Mouse (Mus musculus) erythroblast, embryonic 14.5 days (primary cell): ENCODE results near the gene Nsd2. TPM values are rescaled to one million over a fixed set of nuclear protein-coding genes. Genes with fewer than 3 reads are reported as not detected.
"Not testable (repeated sequence)": the region's sequence is repeated elsewhere in the genome, so short reads cannot be mapped to it uniquely, and the experiment has no call there.

Source experiments
- H3K27me3 ChIP-seq: 2 replicates; pipeline ENCODE4 v1.6.1; 2012; ENCODE audit warnings: inconsistent platforms; ENCODE audit not compliant: control insufficient read depth
- H3K36me3 ChIP-seq: 2 replicates; pipeline ENCODE4 v1.6.1; 2012; ENCODE audit warnings: mild to moderate bottlenecking, inconsistent platforms; ENCODE audit not compliant: control insufficient read depth
- H3K4me1 ChIP-seq: 2 replicates; pipeline ENCODE4 v1.6.1; 2012; ENCODE audit warnings: inconsistent platforms; ENCODE audit not compliant: control insufficient read depth
- H3K4me3 ChIP-seq: replicated peaks from 2 replicates; pipeline ENCODE3; 2012; ENCODE audit warnings: moderate library complexity, mild to moderate bottlenecking, inconsistent platforms
- H3K9me3 ChIP-seq: 2 replicates; pipeline ENCODE4 v1.6.1; 2012; ENCODE audit warnings: low read length, inconsistent platforms, mixed read lengths; ENCODE audit not compliant: control insufficient read depth
- GATA1 ChIP-seq: IDR thresholded peaks from 2 replicates; pipeline ENCODE4 v1.6.1; 2012; ENCODE audit warnings: low read length, inconsistent platforms, mixed read lengths
- TAL1 ChIP-seq: IDR thresholded peaks from 3 replicates; pipeline ENCODE4 v1.6.1; 2012; ENCODE audit warnings: low read length, inconsistent platforms, mixed read lengths
- polyA plus RNA-seq: library from polyadenylated mRNA; stranded (reverse); fragments of >175 nt; gene quantifications from 2 replicates; pipeline ENCODE4 v1.2.3, GENCODE M21; 2012

The Nsd2 gene
- polyA plus RNA-seq, 1 experiment, result 1.5 TPM

DNA sequence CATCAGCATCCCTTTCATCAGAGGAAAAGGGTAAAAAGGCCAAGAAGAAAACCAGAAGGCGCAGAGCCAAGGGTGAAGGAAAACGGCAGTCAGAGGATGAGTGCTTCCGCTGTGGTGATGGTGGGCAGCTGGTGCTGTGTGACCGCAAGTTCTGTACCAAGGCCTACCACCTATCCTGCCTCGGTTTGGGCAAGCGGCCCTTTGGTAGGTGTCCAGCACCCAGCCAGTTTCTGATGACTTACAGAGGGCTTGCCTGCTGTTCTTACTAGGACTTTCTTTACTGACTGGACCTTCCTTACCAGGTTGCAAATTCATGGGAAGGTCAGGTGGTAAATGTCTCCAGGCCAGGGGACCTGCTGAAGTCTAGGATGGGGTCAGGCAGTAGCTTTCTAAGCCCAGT lies 72.9 kb downstream of the Nsd2 start:
- Histone ChIP-seq H3K4me3 (no peak overlapping the region), H3K27me3 (no peaks in the 10 kb centered on the region), H3K9me3 (no peaks in the 10 kb centered on the region), H3K4me1 (no peaks in the 10 kb centered on the region), H3K36me3 (peaks cover 100% of the 10 kb centered on the region)
- TF ChIP-seq TAL1 (no peak), GATA1 (no peak)

DNA sequence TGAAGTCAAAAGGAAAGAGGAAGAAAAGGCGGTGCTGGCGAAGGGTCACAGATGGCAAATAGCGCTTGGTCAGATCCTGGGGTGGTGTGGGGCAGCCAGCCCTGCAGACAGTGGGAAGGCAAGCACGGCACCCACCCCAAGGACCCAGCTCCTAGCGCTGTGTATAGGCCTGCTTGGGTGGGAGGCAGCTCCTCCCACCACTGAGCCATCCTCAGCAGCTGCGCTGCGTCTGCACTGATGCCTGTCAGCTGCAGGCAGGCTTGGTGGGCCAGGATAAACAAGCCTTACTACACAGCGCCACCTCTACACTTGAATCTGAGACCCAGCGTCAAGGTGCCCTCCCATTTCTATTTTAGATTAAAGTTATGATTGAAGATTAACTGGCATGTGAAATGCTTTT lies 74.6 kb downstream of the Nsd2 start:
- H3K9me3 ChIP-seq, result no peaks in the 10 kb centered on the region
- H3K4me1 ChIP-seq, result no peaks in the 10 kb centered on the region
- TF ChIP-seq TAL1, result no peak
- no peak for TF ChIP-seq GATA1
- H3K27me3 ChIP-seq, result no peaks in the 10 kb centered on the region
- H3K4me3 ChIP-seq, result no peak overlapping the region
- peaks cover 100% of the 10 kb centered on the region for H3K36me3 ChIP-seq

DNA sequence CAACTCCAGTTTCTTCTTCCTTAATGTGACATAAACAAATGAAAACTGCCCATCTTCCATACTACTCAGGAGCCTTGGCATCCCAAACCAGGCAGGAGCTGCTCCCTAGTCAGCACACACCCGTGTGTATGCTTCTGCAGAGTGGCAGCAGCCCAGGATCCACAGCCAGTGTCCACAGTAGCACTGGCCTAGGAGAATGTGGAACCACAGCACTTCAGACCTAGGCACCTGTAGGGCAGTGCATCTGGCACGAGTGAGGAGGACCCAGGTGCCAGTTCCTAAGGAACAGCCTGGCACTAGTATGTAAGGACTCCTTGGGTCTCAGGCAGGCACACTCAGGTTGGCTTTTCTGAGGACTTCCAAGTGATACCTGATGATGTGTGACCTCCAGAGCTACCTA lies 76.6 kb downstream of the Nsd2 start:
- Histone ChIP-seq H3K27me3 (no peaks in the 10 kb centered on the region), H3K4me1 (no peaks in the 10 kb centered on the region), H3K4me3 (no peak overlapping the region), H3K9me3 (no peaks in the 10 kb centered on the region), H3K36me3 (peaks cover 100% of the 10 kb centered on the region)
- TF ChIP-seq GATA1 (no peak), TAL1 (no peak)

DNA sequence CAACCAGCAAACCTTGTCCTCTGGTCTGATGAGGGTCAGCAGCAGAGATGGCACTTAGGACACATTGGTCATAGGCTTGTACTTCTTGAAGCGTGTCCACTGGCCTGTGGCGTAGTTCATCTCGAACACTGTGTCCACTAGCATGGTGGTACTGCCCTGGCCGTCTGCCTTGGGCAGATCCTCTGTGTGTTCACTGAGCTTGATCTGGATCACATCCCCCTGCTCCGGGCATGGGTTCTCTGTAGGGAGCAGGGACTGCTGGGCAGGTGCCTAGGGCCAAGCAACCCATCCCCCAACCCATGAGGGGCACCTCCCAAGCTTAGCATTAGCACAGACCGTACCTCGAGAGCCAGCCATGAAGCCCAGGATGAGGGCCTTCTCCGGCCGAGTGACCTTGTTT lies 78.1 kb downstream of the Nsd2 start:
- no peak for TF ChIP-seq TAL1
- TF ChIP-seq GATA1, result no peak

DNA sequence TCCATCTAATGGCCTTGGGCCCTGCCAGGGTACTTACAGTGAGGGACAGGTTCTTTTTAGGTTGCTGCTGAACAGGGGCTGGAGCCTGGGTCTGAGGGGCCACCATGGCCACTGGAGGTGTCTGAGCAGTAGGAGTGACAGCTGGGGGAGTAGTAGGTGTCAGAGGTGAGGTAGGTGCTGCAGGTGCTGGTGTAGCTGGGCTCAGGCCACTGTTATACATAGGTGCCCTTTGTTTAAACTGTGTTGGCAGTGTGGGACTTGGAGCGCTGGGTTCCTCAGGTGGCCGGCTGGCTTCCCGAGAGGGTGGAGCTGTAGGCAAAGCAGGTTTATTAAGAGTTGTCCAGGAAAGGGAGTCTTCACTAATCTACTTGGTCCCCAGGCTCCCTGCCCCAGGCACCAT lies 78.7 kb downstream of the Nsd2 start:
- Histone ChIP-seq H3K27me3 (no peaks in the 10 kb centered on the region), H3K4me3 (no peak overlapping the region), H3K36me3 (peaks cover 95% of the 10 kb centered on the region), H3K4me1 (no peaks in the 10 kb centered on the region), H3K9me3 (no peaks in the 10 kb centered on the region)
- TF ChIP-seq TAL1 (no peak), GATA1 (no peak)

More for the DNA sequence above, 78.1 kb downstream of the Nsd2 start:
- Histone ChIP-seq H3K36me3 (peaks cover 98% of the 10 kb centered on the region), H3K27me3 (no peaks in the 10 kb centered on the region), H3K4me1 (no peaks in the 10 kb centered on the region), H3K4me3 (no peak overlapping the region), H3K9me3 (no peaks in the 10 kb centered on the region)

DNA sequence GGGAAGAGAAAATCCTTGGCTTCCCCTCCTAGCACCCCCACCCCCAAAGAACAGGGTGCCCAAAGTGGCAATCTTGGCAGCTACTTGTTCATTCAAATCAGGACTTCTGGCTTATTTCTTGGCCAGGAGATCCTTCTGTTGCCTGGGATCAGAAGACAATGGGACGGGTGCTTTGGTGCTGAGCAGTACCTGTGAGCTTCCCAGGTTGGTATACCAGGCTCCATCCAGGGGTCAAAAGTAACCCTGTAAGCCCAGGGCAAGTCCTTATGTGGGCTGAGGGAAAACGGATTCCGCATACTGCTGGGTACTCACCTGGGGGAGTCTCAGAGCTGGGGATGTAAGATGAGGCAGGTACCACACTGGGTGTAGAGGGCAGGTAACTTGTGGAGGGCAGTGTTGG lies 79.6 kb downstream of the Nsd2 start:
- Histone ChIP-seq H3K9me3 (no peaks in the 10 kb centered on the region), H3K4me1 (no peaks in the 10 kb centered on the region), H3K36me3 (peaks cover 86% of the 10 kb centered on the region), H3K4me3 (no peak overlapping the region), H3K27me3 (no peaks in the 10 kb centered on the region)
- TF ChIP-seq TAL1, result no peak
- no peak for TF ChIP-seq GATA1

DNA sequence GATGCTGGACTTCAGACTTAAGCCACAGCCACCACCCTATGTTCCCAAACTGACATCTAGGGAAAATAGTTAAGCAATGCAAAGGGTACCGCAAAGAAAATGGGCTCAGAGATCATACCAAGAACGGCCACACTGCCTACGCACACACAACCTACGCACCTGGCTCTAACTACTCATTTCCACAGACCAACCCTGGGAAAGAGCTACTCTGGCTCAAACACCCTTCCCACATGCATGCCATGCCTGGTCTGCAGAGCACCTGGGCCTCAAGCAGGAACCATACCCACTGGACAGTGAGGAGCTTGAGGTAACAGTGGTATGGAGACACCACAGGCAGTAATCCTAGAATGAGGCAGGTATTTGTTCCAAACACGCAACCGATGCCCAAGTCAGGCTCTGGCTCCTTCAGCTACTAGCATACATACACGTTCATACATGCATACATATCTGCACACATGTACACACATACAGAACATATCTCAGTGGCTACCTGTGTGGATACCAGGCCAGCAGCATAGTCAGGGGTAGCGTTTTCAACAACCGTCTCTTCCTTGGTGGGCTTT lies 80.3 kb downstream of the Nsd2 start:
- Histone ChIP-seq H3K36me3 (peaks cover 79% of the 10 kb centered on the region), H3K4me3 (no peak overlapping the region), H3K4me1 (no peaks in the 10 kb centered on the region), H3K9me3 (no peaks in the 10 kb centered on the region), H3K27me3 (no peaks in the 10 kb centered on the region)
- no peak for TF ChIP-seq TAL1
- no peak for TF ChIP-seq GATA1

DNA sequence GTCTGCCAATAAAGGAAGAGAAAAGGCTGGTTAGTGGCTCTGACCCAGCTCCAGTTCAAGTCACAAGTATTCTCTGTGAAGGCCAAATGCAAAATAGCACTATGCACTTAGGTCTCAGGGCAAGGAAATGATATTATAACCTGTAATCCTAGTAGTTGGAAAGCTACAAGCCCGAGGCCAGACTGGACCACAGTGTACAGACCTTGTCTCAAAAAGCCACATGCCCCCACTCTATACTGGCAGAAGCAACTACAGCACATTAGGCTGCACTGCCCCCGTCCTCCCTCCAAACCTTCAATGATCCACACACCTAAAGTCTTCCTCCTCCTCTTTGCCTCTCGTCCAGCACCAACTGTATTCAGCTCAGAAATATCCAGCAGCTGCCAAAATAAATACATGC lies 80.8 kb downstream of the Nsd2 start:
- no peak overlapping the region for H3K4me3 ChIP-seq
- peaks cover 74% of the 10 kb centered on the region for H3K36me3 ChIP-seq
- H3K27me3 ChIP-seq, result no peaks in the 10 kb centered on the region
- H3K9me3 ChIP-seq, result no peaks in the 10 kb centered on the region
- no peaks in the 10 kb centered on the region for H3K4me1 ChIP-seq
- TF ChIP-seq GATA1, result no peak
- no peak for TF ChIP-seq TAL1

DNA sequence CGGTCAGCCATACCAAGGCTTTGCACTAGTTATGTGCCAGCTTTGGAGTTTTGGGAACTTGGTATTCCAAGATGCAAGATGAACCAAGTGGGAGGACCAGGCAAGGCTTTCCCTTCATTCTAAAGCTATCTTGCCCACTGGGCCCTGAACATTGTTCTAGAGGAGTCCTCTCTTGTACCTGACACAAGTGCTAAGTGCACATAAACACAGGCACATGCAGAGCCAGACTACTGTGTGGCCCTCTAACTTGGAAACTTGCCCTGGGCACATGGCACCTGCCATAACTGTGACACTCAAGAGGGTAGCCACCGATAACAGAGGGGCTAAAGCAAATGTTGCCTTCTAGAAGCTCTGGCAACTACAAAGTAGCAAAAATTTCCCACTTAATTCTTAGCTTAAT lies 82.2 kb downstream of the Nsd2 start:
- Histone ChIP-seq H3K9me3 (no peaks in the 10 kb centered on the region), H3K4me1 (no peaks in the 10 kb centered on the region), H3K4me3 (no peak overlapping the region), H3K27me3 (no peaks in the 10 kb centered on the region), H3K36me3 (peaks cover 60% of the 10 kb centered on the region)
- no peak for TF ChIP-seq GATA1
- no peak for TF ChIP-seq TAL1

DNA sequence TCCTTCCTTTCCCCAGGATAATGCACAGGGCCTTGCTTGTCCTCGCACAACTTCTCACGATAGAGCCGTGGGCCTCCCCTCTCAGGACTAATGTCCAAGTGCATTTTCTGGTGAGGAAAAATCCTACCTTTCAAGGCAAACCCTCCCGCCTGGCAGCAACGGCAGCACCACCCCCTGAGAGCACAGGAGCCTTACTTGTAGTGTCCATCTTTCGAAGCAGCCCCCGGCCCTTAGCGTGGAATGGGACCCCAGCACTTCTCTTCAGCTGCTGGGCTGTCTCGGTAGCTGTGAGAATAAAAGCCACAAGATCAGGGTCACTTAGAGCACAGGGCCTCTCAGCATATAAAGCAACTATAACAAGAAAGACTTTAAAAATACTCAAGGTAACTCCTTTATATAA lies 82.7 kb downstream of the Nsd2 start:
- Histone ChIP-seq H3K4me1 (no peaks in the 10 kb centered on the region), H3K4me3 (no peak overlapping the region), H3K9me3 (no peaks in the 10 kb centered on the region), H3K36me3 (peaks cover 55% of the 10 kb centered on the region), H3K27me3 (no peaks in the 10 kb centered on the region)
- TF ChIP-seq TAL1, result no peak
- no peak for TF ChIP-seq GATA1

DNA sequence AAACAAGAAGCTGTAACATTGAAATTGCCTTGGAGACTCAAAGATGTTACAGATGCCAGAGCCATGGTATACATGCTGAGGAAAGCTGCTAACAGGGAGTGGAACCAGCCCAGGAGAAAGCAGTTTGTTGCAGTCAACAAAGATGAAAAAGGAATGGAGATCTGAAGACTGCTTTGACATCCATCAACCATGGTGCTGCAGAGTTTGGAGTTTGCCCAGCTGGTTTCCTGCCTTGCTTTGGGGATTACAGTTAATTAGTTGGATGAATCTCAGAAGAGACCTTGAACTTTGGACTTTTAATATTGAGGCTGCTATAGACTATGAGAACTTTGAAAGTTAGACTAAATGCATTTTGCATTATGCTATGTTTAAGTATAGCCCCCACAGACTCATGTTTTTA lies 94.5 kb downstream of the Nsd2 start:
- not testable (repeated sequence) for H3K4me1 ChIP-seq, H3K27me3 ChIP-seq, H3K9me3 ChIP-seq, H3K4me3 ChIP-seq
- H3K36me3 ChIP-seq, result peaks cover 68% of the 10 kb centered on the region

DNA sequence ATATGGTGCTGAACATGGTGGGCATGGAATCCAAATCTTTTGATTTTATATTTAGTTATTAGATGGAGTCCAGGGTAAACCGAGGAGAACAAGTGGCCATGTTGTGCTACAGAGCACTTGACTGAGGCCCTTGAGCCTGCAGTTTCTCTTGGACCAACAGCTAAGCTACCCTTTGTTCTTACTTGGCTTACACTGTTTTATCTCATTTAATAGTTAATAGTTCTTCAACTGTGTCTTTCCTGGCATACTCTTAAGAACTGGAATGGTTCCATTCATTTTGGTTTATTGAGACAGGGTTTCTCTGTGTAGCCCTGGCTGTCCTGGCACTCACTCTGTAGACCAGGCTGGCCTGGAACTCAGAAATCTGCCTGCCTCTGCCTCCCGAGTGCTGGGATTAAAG lies 96.1 kb downstream of the Nsd2 start:
- not testable (repeated sequence) for H3K4me3 ChIP-seq
- H3K36me3 ChIP-seq, result peaks cover 84% of the 10 kb centered on the region

More for the DNA sequence above, 96.1 kb downstream of the Nsd2 start:
- not testable (repeated sequence) for H3K9me3 ChIP-seq, H3K4me1 ChIP-seq, H3K27me3 ChIP-seq
